10 mouse cellular contexts compared by ENCODE assay signal in genomic region chr6:118594833-118595680, GRCm38 (mm10). TPM values are rescaled to one million over a fixed set of nuclear protein-coding genes. Genes with fewer than 3 reads are reported as not detected.
DNase-seq lines count a peak whose midpoint lies in the region.
"Had no signal": no experiment of that assay in that cellular context is flagged by ENCODE, and none has a peak within 500 bp of the region (broad histone marks: within the 10 kb centered on the region; RNA-seq: fewer than 3 reads in every experiment).

No protein-coding gene starts in this region.

- intact Hi-C loops in heart, postnatal 14 days (cut with DNase I), result no loop called here
- intact Hi-C loops in left cerebral cortex, postnatal 36 days (cut with DNase I), result no loop called here

- DNase-seq in heart, postnatal 4 days, result peak; percentile 53
- no peak for DNase-seq in heart, postnatal 14 days
- DNase-seq in right cerebral cortex, adult 18-20 months, result peak; percentile 57
- no peak for DNase-seq in right cerebral cortex, postnatal 4 days
- DNase-seq in cerebellum, adult 8-10 months, result peak; percentile 25
- DNase-seq in left cerebral cortex, postnatal 36 days (ENCODE audit: low spot score in 2 of 2), result peak; percentile 29 to 56
- no peak for DNase-seq in thymus, postnatal 10 days (ENCODE audit: low spot score in 2 of 2)
- DNase-seq in gastrocnemius, adult 8-10 months (ENCODE audit: low spot score in 2 of 2), result no peak
- DNase-seq: kidney, adult 9 months; lung, postnatal 10 days had no signal

RNA-seq across cellular contexts. Expression of gene Ankrd26, which starts 33.0 kb away (rescaled TPM):
- 1 to 10 TPM; 3.2 to 3.5 TPM for total RNA-seq in heart, postnatal 4 days (2021)
- total RNA-seq in heart, postnatal 14 days (2021), result 1 to 10 TPM; 2.4 to 4.1 TPM
- total RNA-seq in left cerebral cortex, postnatal 36 days (2021), result 10 to 100 TPM in 1 of 2 experiments, 1 to 10 TPM in 1; 9.0 to 11.5 TPM
- 1 to 10 TPM; 1.7 to 1.9 (median 1.7) TPM for total RNA-seq in gastrocnemius, adult 8-10 months (2022)

Comparison
In these comparisons a context has a peak if more than half of its experiments do, and no peak if none do; other contexts are left out.
1. DNase-seq: peak in heart, postnatal 4 days (single experiment), right cerebral cortex, adult 18-20 months (single experiment), cerebellum, adult 8-10 months (single experiment) and left cerebral cortex, postnatal 36 days (2 of 2); none in heart, postnatal 14 days (0 of 2), right cerebral cortex, postnatal 4 days (single experiment), thymus, postnatal 10 days (0 of 2) and gastrocnemius, adult 8-10 months (0 of 2).